Mouse (Mus musculus) forebrain, embryonic 14.5 days (tissue): ENCODE measurements around the gene Lamb2. TPM values are rescaled to one million over a fixed set of nuclear protein-coding genes. Genes with fewer than 3 reads are reported as not detected.

ENCODE experiments used
- ATAC-seq: fragments of 200-750 bp; cut with Nextera tagmentation; 2 replicates; pipeline ENCODE4 v1.8.0; 2017; ENCODE audit warnings: mild to moderate bottlenecking, moderate library complexity
- DNase-seq: peaks from one replicate; pipeline ENCODE4 v3.0.0-alpha.2; 2015; ENCODE audit warnings: low spot score
- H3K27ac ChIP-seq: fragments of 300-500 bp; sonication (generic); 2 replicates; pipeline ENCODE4 v1.5.1; 2014; ENCODE audit warnings: low read depth, mild to moderate bottlenecking, control low read depth, low read length, moderate library complexity
- H3K27me3 ChIP-seq: fragments of 300-500 bp; sonication (generic); replicated peaks from 2 replicates; pipeline ENCODE4 v1.6.1; 2014; ENCODE audit warnings: low read length, control low read depth, mixed read lengths; ENCODE audit not compliant: control insufficient read depth, insufficient read depth
- H3K36me3 ChIP-seq: fragments of 300-500 bp; sonication (generic); 2 replicates; pipeline ENCODE4 v1.6.1; 2014; ENCODE audit warnings: low read length, control low read depth; ENCODE audit not compliant: control insufficient read depth, insufficient read depth
- H3K4me1 ChIP-seq: fragments of 300-500 bp; sonication (generic); 2 replicates; pipeline ENCODE4 v1.6.1; 2014; ENCODE audit warnings: antibody characterized with exemption, low read length, control low read depth; ENCODE audit not compliant: control insufficient read depth, insufficient read depth
- H3K4me2 ChIP-seq: fragments of 300-500 bp; sonication (generic); 2 replicates; pipeline ENCODE4 v1.6.1; 2014; ENCODE audit warnings: mild to moderate bottlenecking, control low read depth, low read length
- H3K4me3 ChIP-seq: fragments of 300-500 bp; sonication (generic); 2 replicates; pipeline ENCODE4 v1.5.1; 2014; ENCODE audit warnings: low read depth, low read length, control low read depth
- H3K9ac ChIP-seq: fragments of 300-500 bp; sonication (generic); 2 replicates; pipeline ENCODE4 v1.6.1; 2014; ENCODE audit warnings: mild to moderate bottlenecking, low read length, control low read depth, moderate library complexity
- H3K9me3 ChIP-seq: fragments of 300-500 bp; sonication (generic); replicated peaks from 2 replicates; pipeline ENCODE4 v1.6.1; 2016; ENCODE audit warnings: low read length, control low read depth, mixed read lengths; ENCODE audit not compliant: control insufficient read depth
- WGBS: fragments of 180-500 bp; shearing (Covaris S2); extraction: QIAGEN DNeasy Blood & Tissue Kit; methylation state at CpG from one replicate; pipeline ENCODE4 v1.1.7; 2014; 5-methylcytosine and 5-hydroxymethylcytosine counted together
- polyA plus RNA-seq: library from polyadenylated mRNA; unstranded; fragments of >200 nt; fragmentation: Nextera tagmentation; extraction: Ambion mirVana; gene quantifications from 2 replicates; pipeline ENCODE4 v1.2.1, GENCODE M21; 2014

Gene Lamb2
- polyA plus RNA-seq, 1 experiment from 2014 or later: 12.0 TPM

DNA sequence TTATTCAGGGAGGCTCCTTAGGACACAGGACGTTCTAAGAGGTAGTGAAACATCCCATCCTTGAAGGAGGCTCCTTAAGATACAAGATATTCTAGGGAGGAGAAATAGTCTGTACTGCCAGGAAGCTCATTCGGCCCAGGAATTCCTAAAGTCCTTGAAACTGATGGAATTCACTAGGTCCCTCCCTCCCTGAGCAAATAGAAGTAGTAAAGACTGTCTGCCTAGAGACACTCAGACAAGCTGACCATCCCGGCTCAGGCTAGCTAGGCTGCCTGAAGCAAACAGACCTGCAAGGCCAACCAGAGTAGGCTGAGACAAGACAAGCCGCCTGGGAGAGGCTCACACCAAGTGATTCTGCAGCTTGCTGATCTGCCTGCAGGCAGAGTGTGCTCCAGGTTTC, 9.7 kb upstream of the Lamb2 start:
- Histone ChIP-seq H3K27ac (no peak overlapping the region), H3K27me3 (no peaks in the 10 kb centered on the region), H3K9me3 (no peaks in the 10 kb centered on the region), H3K36me3 (peaks cover 17% of the 10 kb centered on the region), H3K4me3 (no peak overlapping the region), H3K4me1 (no peaks in the 10 kb centered on the region), H3K9ac (no peak overlapping the region), H3K4me2 (no peak overlapping the region)
- ATAC-seq (no peak), DNase-seq (no peak)
- 79% methylated on average over 4 of the region's 4 CpGs for WGBS

DNA sequence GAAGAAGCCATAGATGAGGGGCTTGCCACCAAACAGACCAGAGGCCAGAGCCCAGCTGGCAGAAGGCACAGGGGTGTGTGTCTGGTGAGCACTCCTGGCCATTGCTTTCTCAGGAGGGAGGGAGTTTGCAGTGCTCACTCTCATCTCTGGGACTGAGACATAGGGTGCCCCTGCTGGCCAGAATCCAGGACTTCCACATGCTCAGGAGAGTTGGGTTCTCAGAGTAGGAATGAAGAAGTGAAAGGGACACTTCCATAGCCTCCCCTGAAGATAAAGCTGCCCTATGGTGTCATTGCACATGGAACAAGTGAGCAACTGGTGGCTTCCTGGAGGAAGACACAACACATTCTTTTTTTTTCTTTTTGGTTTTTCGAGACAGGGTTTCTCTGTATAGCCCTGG, 5.0 kb upstream of the Lamb2 start:
- DNase-seq (no peak), ATAC-seq (no peak)
- no peaks in the 10 kb centered on the region for H3K36me3 ChIP-seq
- peaks cover 6% of the 10 kb centered on the region for H3K4me1 ChIP-seq
- H3K4me3 ChIP-seq: no peak overlapping the region
- WGBS: 70% methylated on average over 1 of the region's 1 CpGs
- no peaks in the 10 kb centered on the region for H3K9me3 ChIP-seq
- H3K9ac ChIP-seq: no peak overlapping the region
- H3K27me3 ChIP-seq: no peaks in the 10 kb centered on the region
- no peak overlapping the region for H3K4me2 ChIP-seq
- no peak overlapping the region for H3K27ac ChIP-seq

DNA sequence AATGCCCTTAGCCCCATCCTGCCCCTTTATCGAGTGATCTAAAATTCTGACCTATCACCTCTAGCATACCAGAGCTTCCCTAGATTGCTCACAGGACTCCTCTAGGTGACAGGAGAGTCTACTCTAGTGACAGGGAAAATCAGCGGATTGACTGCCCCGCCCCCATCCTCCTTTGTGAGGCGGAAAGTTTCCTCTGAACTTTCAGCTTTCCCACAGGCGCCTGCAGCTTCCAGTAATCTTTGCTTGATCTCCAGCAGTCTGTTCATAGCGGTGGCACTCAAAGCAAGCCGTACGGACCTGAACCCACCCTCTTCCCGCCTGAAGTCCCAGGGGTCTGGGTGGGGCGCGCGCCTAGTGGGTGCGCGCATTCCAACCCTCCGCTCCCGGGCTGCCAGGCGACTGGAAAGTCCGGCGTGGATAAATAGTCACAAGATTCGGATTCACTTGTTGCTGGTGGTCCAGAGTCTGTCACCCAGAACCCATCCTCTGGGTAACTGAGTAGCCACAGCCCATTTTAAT, 839 bp upstream of the Lamb2 start:
- Histone ChIP-seq H3K4me3 (peak overlapping the region; percentile 35), H3K4me2 (peak overlapping the region; percentile 55), H3K27ac (peak overlapping the region; percentile 50; the same call in 1 of the 2 replicates), H3K36me3 (peaks cover 6% of the 10 kb centered on the region; the same call in 1 of the 2 replicates), H3K4me1 (peaks cover 6% of the 10 kb centered on the region), H3K9me3 (no peaks in the 10 kb centered on the region), H3K9ac (peak overlapping the region; percentile 54), H3K27me3 (no peaks in the 10 kb centered on the region)
- ATAC-seq: peak; percentile 58
- DNase-seq: peak; percentile 78
- WGBS: under 1% methylated on average over 20 of the region's 20 CpGs

DNA sequence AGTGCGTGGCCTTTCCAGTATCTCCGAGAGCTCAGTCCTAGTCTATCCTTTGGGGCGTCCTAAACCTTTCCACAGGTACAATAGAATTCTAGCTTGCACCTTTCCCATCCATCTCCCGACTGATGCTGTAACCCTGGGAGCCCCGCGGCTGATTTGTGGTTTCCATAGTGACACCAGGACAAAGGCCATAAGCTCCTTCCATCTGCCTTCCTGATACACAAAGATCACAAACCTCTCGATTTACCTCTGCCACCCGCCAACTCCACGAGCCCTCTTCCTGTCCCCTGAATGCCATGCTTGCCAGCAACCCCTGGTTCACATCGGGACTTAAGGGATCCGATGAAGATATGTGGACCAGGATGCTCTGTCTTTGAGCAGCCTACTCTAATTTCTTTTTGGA, 295 bp upstream of the Lamb2 start:
- ATAC-seq (peak; percentile 26), DNase-seq (peak; percentile 19)
- H3K4me3 ChIP-seq: peak overlapping the region; percentile 35; the same call in 1 of the 2 replicates
- 32% methylated on average over 11 of the region's 11 CpGs for WGBS
- H3K27me3 ChIP-seq: no peaks in the 10 kb centered on the region
- H3K4me1 ChIP-seq: peaks cover 6% of the 10 kb centered on the region
- peak overlapping the region; percentile 33; the same call in 1 of the 2 replicates for H3K27ac ChIP-seq
- peaks cover 6% of the 10 kb centered on the region; the same call in 1 of the 2 replicates for H3K36me3 ChIP-seq
- peak overlapping the region; percentile 55 for H3K4me2 ChIP-seq
- no peaks in the 10 kb centered on the region for H3K9me3 ChIP-seq
- H3K9ac ChIP-seq: peak overlapping the region; percentile 35; the same call in 1 of the 2 replicates

DNA sequence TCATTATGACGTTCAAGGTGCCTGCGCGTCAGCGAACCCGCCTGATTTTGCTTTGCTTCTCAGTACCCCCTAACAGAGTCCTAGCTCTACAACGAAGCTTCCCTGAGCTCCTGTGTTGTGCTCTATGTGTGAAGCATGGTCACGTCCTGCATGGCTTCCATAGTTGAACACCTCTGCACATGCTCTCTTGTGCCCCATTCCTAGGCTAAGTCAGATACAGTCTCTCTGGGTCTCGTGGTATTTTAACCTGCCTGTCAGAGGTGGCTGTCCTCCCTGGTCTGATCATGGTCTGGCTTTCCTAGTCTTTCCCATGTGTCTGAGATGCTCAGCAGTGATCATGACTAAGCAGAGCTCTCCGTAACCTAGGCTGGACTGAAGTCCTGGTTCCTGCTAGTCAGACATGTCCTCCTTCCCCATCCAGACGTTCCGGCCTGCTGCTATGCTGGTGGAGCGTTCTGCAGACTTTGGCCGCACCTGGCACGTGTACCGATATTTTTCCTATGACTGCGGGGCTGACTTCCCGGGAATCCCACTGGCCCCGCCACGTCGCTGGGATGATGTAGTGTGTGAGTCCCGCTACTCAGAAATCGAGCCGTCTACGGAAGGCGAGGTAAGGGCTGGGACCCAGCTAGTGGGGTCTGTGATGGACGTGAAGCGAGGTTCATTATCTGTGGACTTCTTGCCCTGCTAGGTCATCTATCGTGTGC, 1.4 kb downstream of the Lamb2 start:
- Histone ChIP-seq H3K9me3 (no peaks in the 10 kb centered on the region), H3K4me3 (no peak overlapping the region), H3K9ac (no peak overlapping the region), H3K4me1 (peaks cover 6% of the 10 kb centered on the region), H3K4me2 (no peak overlapping the region), H3K27ac (no peak overlapping the region), H3K27me3 (no peaks in the 10 kb centered on the region), H3K36me3 (peaks cover 9% of the 10 kb centered on the region; the same call in 1 of the 2 replicates)
- 94% methylated on average over 28 of the region's 28 CpGs for WGBS
- DNase-seq (no peak), ATAC-seq (no peak)

DNA sequence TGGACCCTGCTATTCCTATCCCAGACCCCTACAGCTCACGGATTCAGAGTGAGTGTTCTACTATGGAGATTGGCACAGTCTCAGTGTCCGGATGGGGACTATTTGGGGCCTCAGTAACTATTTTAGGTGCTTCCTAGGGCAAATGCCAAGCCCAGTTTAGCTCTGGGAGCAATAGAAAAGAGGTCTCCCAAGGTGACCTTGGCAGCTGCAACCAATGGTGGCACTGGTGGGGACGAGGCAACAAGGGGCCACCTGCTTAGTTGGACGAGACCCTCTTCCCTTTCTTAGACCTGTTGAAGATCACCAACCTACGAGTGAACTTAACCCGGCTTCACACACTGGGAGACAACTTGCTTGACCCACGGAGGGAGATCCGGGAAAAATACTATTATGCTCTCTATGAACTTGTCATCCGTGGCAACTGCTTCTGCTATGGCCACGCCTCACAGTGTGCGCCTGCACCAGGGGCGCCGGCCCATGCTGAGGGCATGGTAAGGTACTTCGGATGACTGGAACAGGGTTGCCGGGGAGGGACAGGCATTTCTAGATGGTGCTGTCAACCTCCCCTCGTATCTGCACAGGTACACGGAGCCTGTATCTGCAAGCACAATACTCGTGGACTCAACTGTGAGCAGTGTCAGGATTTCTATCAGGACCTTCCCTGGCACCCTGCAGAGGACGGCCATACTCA, 2.1 kb downstream of the Lamb2 start:
- WGBS: 89% methylated on average over 19 of the region's 19 CpGs
- H3K4me1 ChIP-seq: peaks cover 6% of the 10 kb centered on the region
- H3K9me3 ChIP-seq: no peaks in the 10 kb centered on the region
- DNase-seq (no peak), ATAC-seq (no peak)
- H3K9ac ChIP-seq: no peak overlapping the region
- H3K4me2 ChIP-seq: no peak overlapping the region
- H3K4me3 ChIP-seq: no peak overlapping the region
- no peaks in the 10 kb centered on the region for H3K27me3 ChIP-seq
- H3K27ac ChIP-seq: no peak overlapping the region
- peaks cover 13% of the 10 kb centered on the region; the same call in 1 of the 2 replicates for H3K36me3 ChIP-seq

DNA sequence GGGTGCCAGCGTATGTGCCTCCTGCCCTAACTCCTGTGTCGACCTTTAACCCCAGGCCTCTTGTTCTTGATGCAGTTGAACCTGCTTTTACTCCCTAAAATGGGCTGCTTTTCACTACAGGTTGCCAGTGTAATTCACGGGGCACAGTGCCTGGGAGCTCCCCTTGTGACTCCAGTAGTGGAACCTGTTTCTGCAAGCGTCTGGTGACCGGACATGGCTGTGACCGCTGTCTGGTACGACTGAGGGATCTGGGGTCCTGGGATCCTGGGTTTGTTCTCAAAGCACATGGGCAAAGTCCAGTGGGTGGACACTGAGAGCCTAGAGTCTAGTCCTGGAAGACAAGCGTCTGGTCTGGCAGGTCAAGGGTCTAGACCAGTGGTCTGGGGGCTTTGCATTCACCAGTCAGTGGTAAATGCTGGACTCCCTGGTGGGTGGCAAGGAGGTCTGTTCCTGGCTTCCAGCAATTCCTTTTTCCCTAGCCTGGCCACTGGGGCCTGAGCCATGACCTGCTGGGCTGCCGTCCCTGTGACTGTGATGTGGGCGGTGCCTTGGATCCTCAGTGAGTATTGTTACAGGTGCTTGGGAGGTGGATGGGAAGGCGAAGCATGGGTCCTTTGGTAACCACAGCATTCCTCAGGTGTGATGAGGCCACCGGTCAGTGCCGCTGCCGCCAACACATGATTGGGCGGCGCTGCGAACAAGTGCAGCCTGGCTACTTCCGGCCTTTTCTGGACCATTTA, 3.7 kb downstream of the Lamb2 start:
- WGBS: 92% methylated on average over 18 of the region's 18 CpGs
- H3K4me3 ChIP-seq: no peak overlapping the region
- no peak overlapping the region for H3K4me2 ChIP-seq
- H3K27ac ChIP-seq: no peak overlapping the region
- DNase-seq: no peak
- H3K36me3 ChIP-seq: peaks cover 27% of the 10 kb centered on the region; the same call in 1 of the 2 replicates
- H3K9ac ChIP-seq: no peak overlapping the region
- no peaks in the 10 kb centered on the region for H3K27me3 ChIP-seq
- H3K9me3 ChIP-seq: no peaks in the 10 kb centered on the region
- H3K4me1 ChIP-seq: peaks cover 6% of the 10 kb centered on the region
- ATAC-seq: no peak

DNA sequence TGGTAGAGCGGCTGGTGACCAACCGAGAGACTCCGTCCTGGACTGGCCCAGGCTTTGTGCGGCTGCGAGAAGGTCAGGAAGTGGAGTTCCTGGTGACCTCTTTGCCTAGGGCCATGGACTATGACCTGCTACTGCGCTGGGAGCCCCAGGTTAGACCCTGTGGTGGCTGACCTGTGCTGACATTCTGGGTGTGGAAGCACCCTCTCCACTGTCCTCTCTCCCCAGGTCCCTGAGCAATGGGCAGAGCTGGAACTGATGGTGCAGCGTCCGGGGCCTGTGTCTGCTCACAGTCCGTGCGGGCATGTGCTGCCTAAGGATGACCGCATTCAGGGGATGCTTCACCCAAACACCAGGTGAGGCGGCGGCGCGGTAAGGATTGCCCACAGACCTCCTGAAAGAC, 4.5 kb downstream of the Lamb2 start:
- WGBS: 96% methylated on average over 15 of the region's 15 CpGs
- Histone ChIP-seq H3K36me3 (peaks cover 35% of the 10 kb centered on the region), H3K4me2 (no peak overlapping the region), H3K4me1 (peaks cover 4% of the 10 kb centered on the region), H3K9ac (no peak overlapping the region), H3K27me3 (no peaks in the 10 kb centered on the region), H3K27ac (no peak overlapping the region), H3K9me3 (no peaks in the 10 kb centered on the region), H3K4me3 (no peak overlapping the region)
- DNase-seq (no peak), ATAC-seq (no peak)
